Mouse (Mus musculus): Measurements from ENCODE around the gene H2al1g. TPM values are rescaled to one million over a fixed set of nuclear protein-coding genes. Genes with fewer than 3 reads are reported as not detected.
"Not testable (repeated sequence)": the region's sequence is repeated elsewhere in the genome, so short reads cannot be mapped to it uniquely, and the experiment has no call there.

Gene H2al1g
- polyA plus RNA-seq, 1 experiment from 2014 or later = not detected

DNA sequence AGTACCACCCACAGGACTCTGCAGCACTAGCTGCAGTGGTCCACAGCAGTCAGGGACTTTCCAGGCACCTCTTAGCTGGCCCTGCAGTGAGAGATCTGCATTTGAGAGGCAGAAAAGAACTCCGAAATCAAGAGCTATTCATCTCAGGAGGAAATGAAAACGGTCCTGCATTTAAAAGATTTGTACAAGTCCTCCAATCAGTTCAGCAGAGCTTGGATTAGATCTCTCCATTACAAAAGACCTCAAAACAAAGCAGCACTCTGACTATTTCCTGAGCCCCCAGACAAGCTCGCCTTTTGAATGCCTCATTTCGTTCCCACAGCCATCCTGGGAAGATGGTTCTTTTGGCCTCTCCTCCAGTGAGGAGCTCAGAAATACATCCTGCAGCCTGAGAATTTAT is 28.8 kb upstream of the H2al1g start:
- DNase-seq (no peak), ATAC-seq (no peak)
- Histone ChIP-seq H3K4me2 (ENCODE audit: low read depth, low read length) (no peak overlapping the region), H3K27ac (ENCODE audit: low read depth) (no peak overlapping the region), H3K4me3 (ENCODE audit: low read depth, low read length) (no peak overlapping the region), H3K4me1 (ENCODE audit: insufficient read depth) (no peaks in the 10 kb centered on the region), H3K9me3 (ENCODE audit: low read length) (no peaks in the 10 kb centered on the region), H3K9ac (replicated peaks) (no peak overlapping the region), H3K27me3 (ENCODE audit: insufficient read depth, low read length) (no peaks in the 10 kb centered on the region), H3K36me3 (replicated peaks; ENCODE audit: insufficient read depth, low read length) (no peaks in the 10 kb centered on the region)
- WGBS (ENCODE audit: insufficient replicate concordance) = 57% methylated on average over 4 of the region's 4 CpGs
- TF ChIP-seq EP300 (IDR thresholded peaks at IDR 0.05; ENCODE audit: low read depth) (no peak), CTCF (IDR thresholded peaks at IDR 0.05; ENCODE audit: low read depth) (no peak)

DNA sequence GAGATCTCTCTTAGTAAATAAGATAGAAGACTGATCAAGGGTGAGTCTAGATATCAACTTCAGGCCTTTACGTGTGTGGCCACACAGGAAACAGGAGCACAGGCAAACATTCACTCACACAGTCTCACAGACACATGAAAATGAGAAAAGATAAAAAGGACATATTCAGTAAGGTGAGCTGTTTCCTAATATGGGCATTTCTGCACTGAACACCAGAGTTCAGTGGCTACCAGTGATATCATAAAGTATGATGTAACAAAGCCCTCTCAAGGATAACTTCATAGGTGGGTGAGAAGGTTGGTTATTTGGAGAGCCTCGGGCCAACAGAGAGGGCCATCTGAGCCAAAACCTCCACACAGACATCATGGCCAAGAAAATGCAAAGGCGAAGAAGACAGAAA is 19.1 kb upstream of the H2al1g start, which contains the start of gene H2al1a:
H2al1a (plus strand) TSS at position 301 of the 400 bp plus-strand sequence.
- not testable (repeated sequence) for H3K9me3 ChIP-seq (ENCODE audit: low read length); DNase-seq; H3K9ac ChIP-seq (replicated peaks); H3K4me3 ChIP-seq (ENCODE audit: low read depth, low read length); H3K27ac ChIP-seq (ENCODE audit: low read depth); H3K4me2 ChIP-seq (ENCODE audit: low read depth, low read length); H3K27me3 ChIP-seq (ENCODE audit: insufficient read depth, low read length); ATAC-seq; H3K36me3 ChIP-seq (replicated peaks; ENCODE audit: insufficient read depth, low read length); H3K4me1 ChIP-seq (ENCODE audit: insufficient read depth)
- no CpG with 5 or more reads among the region's 3 CpGs for WGBS (ENCODE audit: insufficient replicate concordance)

DNA sequence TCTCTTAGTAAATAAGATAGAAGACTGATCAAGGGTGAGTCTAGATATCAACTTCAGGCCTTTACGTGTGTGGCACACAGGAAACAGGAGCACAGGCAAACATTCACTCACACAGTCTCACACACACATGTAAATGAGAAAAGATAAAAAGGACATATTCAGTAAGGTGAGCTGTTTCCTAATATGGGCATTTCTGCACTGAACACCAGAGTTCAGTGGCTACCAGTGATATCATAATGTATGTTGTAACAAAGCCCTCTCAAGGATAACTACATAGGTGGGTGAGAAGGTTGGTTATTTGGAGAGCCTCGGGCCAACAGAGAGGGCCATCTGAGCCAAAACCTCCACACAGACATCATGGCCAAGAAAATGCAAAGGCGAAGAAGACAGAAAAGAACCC is 15.9 kb upstream of the H2al1g start, which contains the start of gene H2al1b:
H2al1b (plus strand) TSS at position 301 of the 400 bp plus-strand sequence.
- not testable (repeated sequence) for ATAC-seq; H3K4me2 ChIP-seq (ENCODE audit: low read depth, low read length); H3K4me3 ChIP-seq (ENCODE audit: low read depth, low read length); H3K9ac ChIP-seq (replicated peaks); H3K9me3 ChIP-seq (ENCODE audit: low read length); H3K36me3 ChIP-seq (replicated peaks; ENCODE audit: insufficient read depth, low read length); H3K27ac ChIP-seq (ENCODE audit: low read depth); H3K27me3 ChIP-seq (ENCODE audit: insufficient read depth, low read length); DNase-seq; H3K4me1 ChIP-seq (ENCODE audit: insufficient read depth)
- 80% methylated on average over 1 of the region's 3 CpGs for WGBS (ENCODE audit: insufficient replicate concordance)

- H3K4me1 ChIP-seq (ENCODE audit: insufficient read depth); DNase-seq; H3K27me3 ChIP-seq (ENCODE audit: insufficient read depth, low read length); H3K9me3 ChIP-seq (ENCODE audit: low read length); H3K36me3 ChIP-seq (replicated peaks; ENCODE audit: insufficient read depth, low read length); H3K9ac ChIP-seq (replicated peaks); H3K4me3 ChIP-seq (ENCODE audit: low read depth, low read length); ATAC-seq; H3K27ac ChIP-seq (ENCODE audit: low read depth); H3K4me2 ChIP-seq (ENCODE audit: low read depth, low read length): not testable (repeated sequence)
- WGBS (ENCODE audit: insufficient replicate concordance) = 67% methylated on average over 1 of the region's 6 CpGs
Measured at GRCm38 (mm10) chrX:11305355-11305754, 12.7 kb upstream of the H2al1g start, which contains the start of gene H2al1c. TSS of gene H2al1c (plus strand) at chrX:11305655.

- DNase-seq; ATAC-seq; H3K9ac ChIP-seq (replicated peaks); H3K27me3 ChIP-seq (ENCODE audit: insufficient read depth, low read length); H3K27ac ChIP-seq (ENCODE audit: low read depth); H3K36me3 ChIP-seq (replicated peaks; ENCODE audit: insufficient read depth, low read length); H3K4me1 ChIP-seq (ENCODE audit: insufficient read depth); H3K4me3 ChIP-seq (ENCODE audit: low read depth, low read length); H3K4me2 ChIP-seq (ENCODE audit: low read depth, low read length); H3K9me3 ChIP-seq (ENCODE audit: low read length): not testable (repeated sequence)
- WGBS (ENCODE audit: insufficient replicate concordance) = no CpG with 5 or more reads among the region's 6 CpGs
Measured at GRCm38 (mm10) chrX:11308524-11308923, 9.5 kb upstream of the H2al1g start, which contains the start of gene H2al1d. TSS of gene H2al1d (plus strand) at chrX:11308824.

DNA sequence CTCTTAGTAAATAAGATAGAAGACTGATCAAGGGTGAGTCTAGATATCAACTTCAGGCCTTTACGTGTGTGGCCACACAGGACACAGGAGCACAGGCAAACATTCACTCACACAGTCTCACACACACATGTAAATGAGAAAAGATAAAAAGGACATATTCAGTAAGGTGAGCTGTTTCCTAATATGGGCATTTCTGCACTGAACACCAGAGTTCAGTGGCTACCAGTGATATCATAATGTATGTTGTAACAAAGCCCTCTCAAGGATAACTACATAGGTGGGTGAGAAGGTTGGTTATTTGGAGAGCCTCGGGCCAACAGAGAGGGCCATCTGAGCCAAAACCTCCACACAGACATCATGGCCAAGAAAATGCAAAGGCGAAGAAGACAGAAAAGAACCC is 6.4 kb upstream of the H2al1g start, which contains the start of gene H2al1e:
H2al1e (plus strand) TSS at position 301 of the 400 bp plus-strand sequence.
- ATAC-seq; H3K4me2 ChIP-seq (ENCODE audit: low read depth, low read length); H3K27ac ChIP-seq (ENCODE audit: low read depth); DNase-seq; H3K4me1 ChIP-seq (ENCODE audit: insufficient read depth); H3K27me3 ChIP-seq (ENCODE audit: insufficient read depth, low read length); H3K4me3 ChIP-seq (ENCODE audit: low read depth, low read length); H3K9me3 ChIP-seq (ENCODE audit: low read length); H3K9ac ChIP-seq (replicated peaks); H3K36me3 ChIP-seq (replicated peaks; ENCODE audit: insufficient read depth, low read length): not testable (repeated sequence)
- no CpG with 5 or more reads among the region's 3 CpGs for WGBS (ENCODE audit: insufficient replicate concordance)

DNA sequence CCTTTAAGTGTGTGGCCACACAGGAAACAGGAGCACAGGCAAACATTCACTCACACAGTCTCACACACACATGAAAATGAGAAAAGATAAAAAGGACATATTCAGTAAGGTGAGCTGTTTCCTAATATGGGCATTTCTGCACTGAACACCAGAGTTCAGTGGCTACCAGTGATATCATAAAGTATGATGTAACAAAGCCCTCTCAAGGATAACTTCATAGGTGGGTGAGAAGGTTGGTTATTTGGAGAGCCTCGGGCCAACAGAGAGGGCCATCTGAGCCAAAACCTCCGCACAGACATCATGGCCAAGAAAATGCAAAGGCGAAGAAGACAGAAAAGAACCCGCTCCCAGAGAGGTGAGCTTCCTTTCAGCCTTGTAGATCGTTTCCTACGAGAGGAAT is 3.2 kb upstream of the H2al1g start, which contains the start of gene H2al1f:
H2al1f (plus strand) TSS at position 301 of the 400 bp plus-strand sequence.
- H3K4me1 ChIP-seq (ENCODE audit: insufficient read depth); ATAC-seq; H3K36me3 ChIP-seq (replicated peaks; ENCODE audit: insufficient read depth, low read length); H3K27me3 ChIP-seq (ENCODE audit: insufficient read depth, low read length); H3K4me2 ChIP-seq (ENCODE audit: low read depth, low read length); H3K9ac ChIP-seq (replicated peaks); H3K4me3 ChIP-seq (ENCODE audit: low read depth, low read length); H3K27ac ChIP-seq (ENCODE audit: low read depth); H3K9me3 ChIP-seq (ENCODE audit: low read length); DNase-seq: not testable (repeated sequence)
- WGBS (ENCODE audit: insufficient replicate concordance) = no CpG with 5 or more reads among the region's 6 CpGs

- H3K27ac ChIP-seq (ENCODE audit: low read depth); H3K9ac ChIP-seq (replicated peaks); H3K4me2 ChIP-seq (ENCODE audit: low read depth, low read length): not testable (repeated sequence)
Measured at GRCm38 (mm10) chrX:11321192-11321591, 3.1 kb downstream of the H2al1g start, which contains the start of gene H2al1h. TSS of gene H2al1h (plus strand) at chrX:11321492.

GRCm38 (mm10) chrX:11324359-11324758 is 6.3 kb downstream of the H2al1g start, which contains the start of gene H2al1i:
TSS of gene H2al1i (plus strand) at chrX:11324659.
- H3K9me3 ChIP-seq (ENCODE audit: low read length); H3K27ac ChIP-seq (ENCODE audit: low read depth); H3K4me1 ChIP-seq (ENCODE audit: insufficient read depth); H3K4me3 ChIP-seq (ENCODE audit: low read depth, low read length); H3K36me3 ChIP-seq (replicated peaks; ENCODE audit: insufficient read depth, low read length); H3K9ac ChIP-seq (replicated peaks); H3K4me2 ChIP-seq (ENCODE audit: low read depth, low read length); ATAC-seq; H3K27me3 ChIP-seq (ENCODE audit: insufficient read depth, low read length); DNase-seq: not testable (repeated sequence)
- WGBS (ENCODE audit: insufficient replicate concordance) = 89% methylated on average over 2 of the region's 5 CpGs

More at GRCm38 (mm10) chrX:11321192-11321591, 3.1 kb downstream of the H2al1g start, which contains the start of gene H2al1h:
- H3K4me1 ChIP-seq (ENCODE audit: insufficient read depth); H3K9me3 ChIP-seq (ENCODE audit: low read length); H3K4me3 ChIP-seq (ENCODE audit: low read depth, low read length); H3K36me3 ChIP-seq (replicated peaks; ENCODE audit: insufficient read depth, low read length); ATAC-seq; DNase-seq; H3K27me3 ChIP-seq (ENCODE audit: insufficient read depth, low read length): not testable (repeated sequence)
- no CpG with 5 or more reads among the region's 6 CpGs for WGBS (ENCODE audit: insufficient replicate concordance)

- H3K9me3 ChIP-seq (ENCODE audit: low read length); H3K27ac ChIP-seq (ENCODE audit: low read depth); H3K27me3 ChIP-seq (ENCODE audit: insufficient read depth, low read length); H3K36me3 ChIP-seq (replicated peaks; ENCODE audit: insufficient read depth, low read length); DNase-seq; ATAC-seq; H3K9ac ChIP-seq (replicated peaks); H3K4me3 ChIP-seq (ENCODE audit: low read depth, low read length); H3K4me1 ChIP-seq (ENCODE audit: insufficient read depth); H3K4me2 ChIP-seq (ENCODE audit: low read depth, low read length): not testable (repeated sequence)
- 84% methylated on average over 2 of the region's 2 CpGs for WGBS (ENCODE audit: insufficient replicate concordance)
Measured at GRCm38 (mm10) chrX:11327522-11327921, 9.5 kb downstream of the H2al1g start, which contains the start of gene H2al1j. TSS of gene H2al1j (plus strand) at chrX:11327822.

All from liver, postnatal 0 days (tissue).